Mouse (Mus musculus): ENCODE measurements around the gene Efhc1.

The Efhc1 gene

DNA sequence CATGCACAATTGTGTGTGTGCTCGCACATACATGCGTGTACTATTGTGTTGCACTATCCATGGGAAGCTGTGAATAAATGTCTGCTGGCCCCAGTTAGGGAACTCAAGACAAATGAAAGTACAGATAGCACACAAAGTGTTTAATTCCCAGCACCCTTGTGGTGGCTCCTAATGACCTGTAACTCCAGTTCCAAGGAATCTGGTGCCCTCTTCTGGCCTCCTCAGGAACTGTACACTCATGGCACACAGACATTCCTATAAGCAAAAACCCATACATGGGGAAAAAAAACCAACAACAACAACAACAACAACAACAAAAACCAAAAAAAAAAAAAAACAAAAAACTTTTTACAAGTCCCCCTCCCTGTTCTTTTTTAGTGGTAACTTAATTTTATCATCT lies 8.4 kb upstream of the Efhc1 start:
- DNase-seq (ENCODE audit: low read depth, low spot score) = no peak

DNA sequence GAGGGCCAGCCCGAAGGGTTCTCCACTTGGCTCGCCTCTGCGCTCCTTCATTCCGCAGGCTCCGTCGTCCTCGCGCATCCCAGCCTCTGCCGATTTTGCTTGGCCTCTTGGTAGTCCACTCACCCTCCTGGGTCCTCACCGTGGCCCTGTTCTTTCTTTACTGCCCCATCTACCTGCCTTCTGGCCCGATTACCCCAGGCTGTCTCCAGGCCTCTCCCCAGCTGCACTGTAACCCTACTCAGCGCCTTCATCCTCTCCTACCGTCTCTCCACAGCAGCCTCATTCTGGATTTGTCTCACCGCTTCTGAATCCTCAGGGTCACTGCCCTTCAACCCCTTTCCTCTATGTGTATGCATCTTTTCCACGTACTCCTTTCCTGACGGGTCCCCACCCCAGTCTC lies 373 bp downstream of the Efhc1 start:
- DNase-seq (ENCODE audit: low read depth, low spot score) = no peak

DNA sequence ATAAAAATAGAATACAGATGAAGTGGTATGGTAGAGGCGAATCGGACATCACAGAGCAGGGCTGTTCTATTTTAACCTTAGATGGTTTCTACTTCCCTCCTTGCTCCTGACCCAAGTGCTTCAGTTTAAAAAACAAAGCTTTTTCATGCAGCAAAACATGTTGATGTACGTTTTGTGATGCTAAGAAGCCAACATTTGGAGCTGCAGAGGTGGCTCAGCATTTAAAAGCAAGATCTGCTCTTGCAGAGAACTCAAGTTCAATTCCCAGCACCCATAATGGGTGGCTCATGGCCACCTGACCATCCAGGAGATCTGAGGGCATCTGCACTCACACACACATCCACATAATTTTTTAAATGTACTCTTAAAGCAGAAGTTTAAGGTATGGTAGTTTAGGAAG lies 3.5 kb downstream of the Efhc1 start:
- DNase-seq (ENCODE audit: low read depth, low spot score) = no peak

DNA sequence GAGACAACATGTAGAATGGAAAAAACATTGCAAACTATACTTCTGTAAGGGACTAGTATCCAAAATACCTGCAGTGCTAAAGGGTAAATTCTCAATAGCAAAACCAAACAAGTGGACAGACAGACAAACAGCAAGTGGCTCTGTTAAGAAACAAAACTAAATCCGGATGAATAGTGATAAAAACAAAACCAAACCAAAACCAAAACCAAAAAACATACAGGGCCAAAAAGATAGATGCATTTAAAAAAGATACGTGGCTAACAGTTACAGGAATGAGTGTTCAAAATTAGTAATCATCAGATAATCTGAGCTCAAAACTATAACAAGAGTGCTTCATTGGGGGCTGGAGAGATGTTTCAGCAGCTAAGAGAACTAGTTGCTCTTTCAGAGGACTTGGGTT lies 18.2 kb downstream of the Efhc1 start:
- DNase-seq (ENCODE audit: low read depth, low spot score) = no peak

DNA sequence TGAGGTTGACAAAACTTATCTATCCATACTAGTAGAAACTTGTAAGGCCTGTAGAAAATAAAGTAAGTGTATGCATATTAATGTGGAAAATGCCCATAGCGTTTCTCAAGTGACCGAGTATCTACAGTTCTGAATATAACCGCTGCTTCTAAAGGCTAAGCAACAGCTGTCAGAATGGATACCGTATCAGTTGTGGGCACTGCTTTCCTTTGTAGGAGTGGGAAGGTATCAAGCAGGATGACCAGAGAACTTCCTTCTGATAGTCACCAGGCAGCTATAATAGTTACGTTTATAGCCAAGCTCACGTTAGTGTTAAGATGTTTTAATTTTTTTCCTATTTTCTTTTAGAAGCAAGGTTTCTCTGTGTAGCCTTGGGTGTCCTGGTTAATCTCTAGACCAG lies 22.0 kb downstream of the Efhc1 start:
- DNase-seq (ENCODE audit: low read depth, low spot score) = no peak

DNA sequence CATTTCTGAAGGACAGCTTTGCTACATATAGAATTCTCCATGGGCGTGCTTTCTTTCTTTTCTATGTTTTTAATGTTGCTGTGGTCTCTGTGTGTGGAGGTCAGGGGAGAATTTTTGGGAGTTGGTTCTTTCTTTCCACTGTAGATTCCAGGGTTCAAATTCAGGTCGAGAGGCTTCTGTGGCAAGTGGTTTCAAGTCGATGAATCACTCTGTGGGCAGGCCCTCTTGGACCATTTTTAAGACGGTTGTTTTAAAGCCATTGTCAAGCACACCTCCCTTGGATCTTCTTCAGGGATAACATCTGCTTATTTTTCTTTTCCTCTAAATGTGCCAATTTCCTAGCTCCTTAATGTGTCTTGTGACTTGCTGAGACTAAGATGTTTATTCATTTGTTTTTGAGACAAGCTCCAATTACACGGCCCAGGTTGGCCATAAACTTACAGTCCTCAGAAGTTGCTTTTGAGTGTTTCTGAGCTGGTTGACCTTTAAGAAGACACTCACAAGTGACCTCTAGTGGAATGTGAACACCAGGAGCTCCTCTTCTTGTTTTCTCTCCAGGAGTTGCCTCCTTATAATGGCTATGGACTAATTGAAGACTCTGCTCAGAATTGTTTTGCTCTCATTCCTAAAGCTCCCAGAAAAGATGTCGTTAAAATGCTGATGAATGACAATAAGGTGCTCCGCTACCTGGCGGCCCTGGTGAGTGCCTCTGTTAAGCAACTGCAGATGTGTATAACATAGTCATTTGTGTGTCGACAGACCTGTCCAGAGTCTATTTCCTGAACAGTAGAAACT lies 23.1 kb downstream of the Efhc1 start:
- no peak for DNase-seq (ENCODE audit: low read depth, low spot score)

DNA sequence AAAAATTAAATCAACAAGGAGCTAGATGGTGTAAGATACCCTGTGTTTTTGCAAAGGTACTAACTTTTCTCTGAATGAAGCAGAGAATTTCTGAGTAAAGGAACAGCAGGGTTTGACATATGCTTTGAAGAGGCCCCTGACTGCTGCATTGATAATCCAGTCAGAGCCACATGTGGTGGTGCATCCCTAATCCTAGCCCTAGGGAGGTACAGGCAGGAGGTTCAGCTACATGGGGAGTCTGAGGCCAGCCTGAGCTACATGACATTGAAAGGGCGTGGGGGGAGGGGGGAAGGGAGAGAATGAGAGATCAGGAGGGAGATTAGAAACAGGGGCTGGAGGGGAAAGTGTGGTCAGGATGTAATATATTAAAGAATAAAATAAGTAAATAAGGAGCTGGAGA lies 29.1 kb downstream of the Efhc1 start:
- no peak for DNase-seq (ENCODE audit: low read depth, low spot score)

DNA sequence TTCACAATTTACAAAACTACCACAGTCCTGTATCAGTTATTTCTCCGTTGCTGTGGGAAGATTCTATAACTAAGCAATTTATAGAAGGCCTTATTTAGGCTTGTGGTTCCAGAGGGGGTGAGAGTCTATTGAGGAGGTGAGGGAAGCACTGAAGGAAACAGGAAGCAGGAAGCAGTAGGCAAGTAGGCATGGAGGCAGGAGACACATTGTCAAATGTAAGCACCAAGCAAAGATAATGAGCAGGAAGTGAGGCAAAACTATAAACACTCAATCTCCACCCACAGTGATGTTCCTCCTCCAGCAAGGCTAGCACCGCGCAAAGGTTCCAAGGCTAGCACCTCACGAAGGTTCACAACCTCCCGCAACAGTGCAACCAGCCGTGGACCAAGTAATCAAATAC lies 30.3 kb downstream of the Efhc1 start:
- no peak for DNase-seq (ENCODE audit: low read depth, low spot score)

DNA sequence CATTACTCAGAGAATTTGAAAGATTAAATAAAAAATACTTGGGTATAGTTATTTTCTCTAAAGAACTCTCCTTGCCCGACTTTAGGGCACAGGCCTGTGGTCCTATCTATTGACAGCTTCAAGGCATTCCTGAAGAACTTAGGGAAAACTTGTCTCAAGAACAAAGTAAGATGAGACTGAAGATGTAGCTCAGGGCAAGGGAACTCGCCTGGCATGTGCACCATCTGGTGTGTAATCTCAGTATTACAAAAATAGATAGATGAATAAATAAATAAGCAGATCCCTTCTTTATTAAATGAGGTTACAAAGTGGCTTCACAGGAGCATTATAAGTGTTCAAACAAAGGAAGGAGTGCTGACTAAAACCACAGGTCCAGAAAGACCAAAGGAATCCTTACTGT lies 32.7 kb downstream of the Efhc1 start:
- no peak for DNase-seq (ENCODE audit: low read depth, low spot score)

DNA sequence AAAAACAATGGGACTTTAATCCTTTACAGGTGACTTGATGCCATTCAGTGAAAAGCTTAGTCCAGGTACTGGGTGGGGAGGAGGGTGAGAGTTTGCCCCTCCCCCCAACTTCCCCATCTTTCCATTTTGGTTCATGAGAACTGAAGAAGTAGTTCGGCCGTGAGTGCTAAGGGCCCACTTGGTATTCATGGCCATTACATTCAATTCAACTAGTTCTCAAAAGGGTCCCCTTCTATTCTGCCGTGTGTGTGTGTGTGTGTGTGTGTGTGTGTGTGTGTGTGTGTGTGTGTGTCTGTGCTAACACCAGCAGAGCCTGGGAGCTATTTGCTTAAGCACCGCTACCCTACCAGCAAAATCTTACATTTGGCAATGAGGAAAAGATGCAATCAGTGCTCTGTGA lies 33.2 kb downstream of the Efhc1 start:
- DNase-seq (ENCODE audit: low read depth, low spot score) = no peak

DNA sequence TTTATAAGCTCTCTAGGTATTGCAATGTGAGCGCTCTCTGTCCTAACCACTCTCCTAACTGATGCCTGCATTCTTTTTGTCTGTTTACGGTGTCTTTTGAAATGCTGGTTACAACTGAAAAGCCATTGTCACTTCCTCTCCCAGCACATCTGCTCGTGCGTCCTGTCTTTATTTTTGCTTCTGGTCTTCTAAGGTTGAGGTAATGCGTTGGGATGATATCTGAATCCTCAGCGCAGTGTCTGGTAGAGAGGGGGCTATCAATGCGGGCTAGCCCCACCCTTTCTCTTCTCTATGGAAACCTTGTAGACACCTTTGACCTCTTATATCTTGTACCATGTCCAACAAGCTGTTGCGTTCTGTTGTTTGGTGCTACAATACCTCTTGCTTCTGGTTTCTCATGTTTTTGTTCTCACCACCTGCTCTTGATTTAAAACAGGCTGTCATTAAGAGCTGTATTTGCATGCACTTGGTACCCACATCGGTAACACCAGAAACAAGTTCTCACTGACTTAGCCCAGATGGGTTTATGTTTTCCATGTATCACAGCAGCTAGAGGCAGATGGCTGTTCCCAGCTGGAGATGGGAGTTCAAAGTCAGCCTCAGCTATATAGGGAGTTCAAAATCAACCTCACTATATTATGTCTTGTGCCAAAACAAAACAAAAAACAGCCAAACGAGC lies 35.1 kb downstream of the Efhc1 start:
- no peak for DNase-seq (ENCODE audit: low read depth, low spot score)

DNA sequence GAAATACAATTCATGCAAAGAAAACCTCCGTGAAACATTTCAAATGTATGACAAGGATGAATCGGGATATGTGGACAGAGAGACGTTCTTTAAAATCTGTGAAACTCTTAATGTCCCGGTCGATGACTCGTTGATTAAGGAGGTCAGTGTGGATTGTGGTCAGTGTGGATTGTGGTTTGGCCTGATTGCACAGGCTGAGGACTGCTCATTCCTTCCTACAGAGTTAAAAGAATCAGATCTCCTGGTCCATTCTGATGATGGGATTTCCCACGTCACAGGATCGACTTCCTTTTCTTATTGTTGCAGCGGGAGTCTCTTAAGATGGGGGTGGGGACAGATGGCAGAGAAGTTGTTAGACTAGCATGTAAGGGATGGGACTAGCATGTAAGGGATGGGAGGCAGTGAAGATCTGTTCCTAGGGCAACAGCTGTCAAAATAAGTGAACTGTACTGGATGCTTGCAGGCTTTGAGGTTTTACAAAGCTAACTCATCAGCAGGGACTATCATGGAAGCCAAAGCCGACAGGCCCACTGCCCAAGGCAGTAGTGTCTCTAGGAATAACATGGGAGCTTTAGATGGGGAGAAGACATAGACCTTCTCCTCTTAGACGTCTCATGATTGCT lies 38.1 kb downstream of the Efhc1 start:
- DNase-seq (ENCODE audit: low read depth, low spot score) = no peak

DNA sequence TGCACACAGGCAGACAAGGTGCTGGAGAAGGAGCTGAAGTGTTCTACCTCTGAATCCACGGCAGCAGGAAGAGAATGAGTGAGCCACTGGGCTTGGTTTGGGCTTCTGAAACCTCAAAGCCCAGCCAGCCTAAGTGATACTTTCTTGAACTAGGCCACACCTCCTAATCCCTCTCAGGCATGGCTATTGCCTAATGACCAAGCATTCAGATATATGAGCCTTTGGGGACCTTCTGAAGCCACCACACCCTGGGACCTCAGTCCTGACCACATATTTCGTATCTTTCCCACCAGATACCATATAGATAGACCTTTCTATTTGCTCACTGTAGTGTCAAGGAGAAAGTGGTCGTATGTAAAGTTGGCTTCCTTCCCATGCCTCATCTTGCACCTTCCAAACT lies 42.3 kb downstream of the Efhc1 start:
- DNase-seq (ENCODE audit: low read depth, low spot score) = no peak

DNA sequence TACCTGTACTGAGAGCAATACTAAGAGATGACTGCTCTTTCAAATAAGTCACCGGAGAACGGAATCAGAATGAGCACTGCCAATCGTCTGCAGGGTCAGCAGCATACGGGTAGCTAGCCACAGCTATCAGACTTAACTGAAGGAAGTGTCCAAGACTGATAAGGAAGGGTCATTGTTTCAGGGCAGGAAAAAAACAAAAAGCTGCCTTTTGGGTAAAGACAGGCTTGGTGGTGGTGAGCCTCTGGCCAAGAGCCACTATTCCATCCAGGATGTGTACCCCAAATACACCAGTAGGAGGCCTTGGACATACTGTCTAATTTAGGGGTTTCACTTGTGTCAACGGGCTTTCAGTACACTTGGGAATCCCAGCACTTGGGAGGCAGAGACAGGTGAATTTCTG lies 42.9 kb downstream of the Efhc1 start:
- no peak for DNase-seq (ENCODE audit: low read depth, low spot score)

DNA sequence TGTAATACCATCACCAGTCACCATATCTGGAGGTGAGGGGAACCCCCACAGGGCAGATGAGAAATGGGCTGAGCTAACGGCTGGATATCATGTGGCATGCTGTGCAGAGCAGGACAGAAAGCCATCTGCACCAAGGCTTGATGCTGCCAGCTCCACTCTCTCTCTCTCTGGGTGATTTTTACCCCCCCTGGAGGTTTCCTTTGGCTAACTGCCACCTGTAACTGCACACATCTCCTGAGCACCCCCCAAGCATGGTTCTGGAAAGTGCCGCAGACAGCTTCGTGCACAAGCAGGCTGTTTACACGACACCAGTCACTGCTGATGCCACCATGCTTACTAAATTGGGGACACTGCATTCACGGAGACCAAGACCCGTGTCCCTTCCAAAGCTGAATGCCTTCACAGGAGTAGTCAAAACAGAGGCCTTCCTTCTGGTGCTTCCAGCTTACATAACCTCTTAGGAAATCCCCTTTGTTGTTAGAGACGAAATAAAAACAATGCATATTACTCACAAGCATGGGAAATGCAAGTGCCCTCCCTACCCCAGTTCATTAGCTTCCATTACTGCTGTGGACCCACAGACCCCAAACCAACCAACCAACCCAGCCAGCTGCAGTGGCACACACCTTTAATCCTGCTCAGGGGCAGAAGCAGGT lies 44.0 kb downstream of the Efhc1 start:
- DNase-seq (ENCODE audit: low read depth, low spot score) = no peak

DNA sequence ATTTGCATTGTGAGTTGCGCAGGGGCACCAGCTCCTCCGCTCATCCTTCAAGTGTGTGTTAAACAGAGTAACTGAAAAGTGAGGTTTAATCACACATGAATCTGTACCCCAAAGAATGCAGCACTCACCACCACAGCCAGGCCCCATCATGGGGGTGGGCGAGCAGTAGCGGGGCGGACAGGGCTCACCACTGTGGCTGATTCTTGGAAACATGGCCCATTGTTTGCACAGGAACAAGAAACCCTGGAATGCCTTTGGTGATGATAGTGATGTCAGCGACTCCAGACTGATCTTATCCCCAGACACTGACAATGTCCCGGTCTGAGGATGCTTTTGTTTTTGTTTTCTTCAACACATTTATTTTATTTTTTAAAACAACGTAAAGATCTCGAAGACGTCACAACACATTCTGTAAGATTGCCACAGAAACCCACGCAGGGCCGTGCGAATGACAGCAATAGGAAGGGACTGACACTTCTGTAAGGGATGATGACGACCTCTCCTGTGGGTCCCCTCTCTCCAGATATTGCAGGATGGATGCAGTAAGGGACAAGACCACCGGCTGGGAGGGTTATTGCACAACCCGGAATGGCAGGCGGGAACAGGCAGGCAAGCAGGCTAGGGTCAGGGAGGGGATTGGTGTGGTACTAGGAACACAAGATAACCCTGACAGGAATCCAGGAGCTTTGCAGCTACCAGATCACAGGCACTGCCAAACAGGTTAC lies 45.3 kb downstream of the Efhc1 start:
- no peak for DNase-seq (ENCODE audit: low read depth, low spot score)

DNA sequence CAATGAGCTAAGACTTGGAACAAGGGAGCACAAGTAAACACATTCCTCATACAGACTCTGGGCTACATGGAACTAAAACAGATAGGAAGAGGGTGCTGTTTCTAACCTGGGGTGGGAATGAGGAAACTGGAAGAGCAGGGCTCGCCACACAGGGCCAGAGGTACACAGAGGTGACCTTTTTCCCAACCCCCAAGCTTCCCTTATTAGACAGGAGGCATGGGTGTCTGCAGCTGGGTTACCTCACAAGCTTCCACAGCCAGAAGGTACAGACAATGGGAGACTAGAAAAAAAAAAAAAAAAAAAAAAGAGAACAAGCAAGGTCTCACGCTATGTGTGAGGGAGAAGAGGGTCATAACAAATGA lies 45.9 kb downstream of the Efhc1 start:
- no peak for DNase-seq (ENCODE audit: low read depth, low spot score)

DNA sequence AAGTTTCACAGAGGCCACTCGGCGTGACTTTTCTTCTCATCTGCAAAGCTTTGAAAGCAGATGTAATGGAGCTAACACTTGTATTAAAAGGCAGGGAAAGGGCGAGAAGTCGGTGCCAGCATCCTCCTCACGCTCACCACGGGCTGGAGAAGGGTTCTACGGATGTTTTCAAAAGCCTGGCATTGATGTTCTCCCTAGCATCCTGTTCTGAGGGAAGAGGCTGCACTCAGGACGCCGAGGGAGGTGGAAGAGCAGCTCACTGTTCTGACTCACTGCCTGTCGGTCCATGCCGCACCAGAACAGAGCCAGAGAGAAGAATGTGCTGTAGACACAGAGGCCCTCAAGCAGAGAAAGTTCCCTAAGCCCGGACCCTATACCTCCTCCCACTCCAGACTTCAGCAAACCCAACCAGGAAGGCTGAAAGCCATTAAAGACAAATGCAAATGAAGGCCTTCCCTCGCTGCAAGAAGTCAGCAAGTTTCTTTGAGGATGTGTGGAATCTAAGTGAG lies 46.5 kb downstream of the Efhc1 start:
- DNase-seq (ENCODE audit: low read depth, low spot score) = no peak

DNA sequence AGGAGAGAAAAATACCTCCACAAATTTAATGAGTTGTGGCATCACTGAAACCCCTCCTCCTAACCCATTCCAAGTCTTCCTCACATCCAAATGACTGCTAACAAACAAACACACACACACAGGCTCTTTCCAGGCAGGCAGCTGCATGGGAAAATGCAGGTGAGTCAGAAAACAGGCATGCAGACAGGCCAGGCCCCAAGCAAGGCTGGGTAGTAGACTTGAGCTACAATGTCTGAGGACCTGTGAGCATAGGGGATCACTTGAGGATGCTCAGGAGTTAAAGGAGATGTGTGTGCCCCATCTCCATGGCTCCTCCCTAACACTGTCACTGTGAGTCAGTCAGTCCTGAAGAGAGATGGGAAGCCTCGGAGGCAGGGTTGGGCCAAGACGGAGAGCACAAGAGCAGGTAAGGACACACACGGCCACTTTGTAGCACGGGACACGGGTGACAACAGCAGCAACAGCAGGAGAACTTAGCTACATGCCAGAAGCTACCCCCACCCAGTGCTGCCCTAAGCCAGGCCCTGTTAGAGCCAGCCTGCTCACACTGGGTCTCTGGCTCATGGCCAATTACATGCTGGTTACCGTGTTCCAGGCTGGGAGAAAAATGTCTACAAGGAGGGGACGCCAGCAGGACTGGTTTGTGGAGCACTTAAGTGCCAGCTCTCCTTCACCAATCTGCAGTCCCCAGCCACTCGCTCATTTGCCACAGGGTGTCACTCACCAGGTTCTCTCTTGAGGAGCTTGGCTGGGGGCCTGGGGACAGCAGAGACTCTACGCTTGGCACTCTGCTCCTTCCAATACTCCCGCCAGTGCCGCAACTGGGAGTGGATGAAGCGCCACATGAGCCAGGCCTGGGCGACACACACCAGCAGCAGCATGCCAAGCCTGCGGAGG lies 51.1 kb downstream of the Efhc1 start:
- DNase-seq (ENCODE audit: low read depth, low spot score) = no peak

DNA sequence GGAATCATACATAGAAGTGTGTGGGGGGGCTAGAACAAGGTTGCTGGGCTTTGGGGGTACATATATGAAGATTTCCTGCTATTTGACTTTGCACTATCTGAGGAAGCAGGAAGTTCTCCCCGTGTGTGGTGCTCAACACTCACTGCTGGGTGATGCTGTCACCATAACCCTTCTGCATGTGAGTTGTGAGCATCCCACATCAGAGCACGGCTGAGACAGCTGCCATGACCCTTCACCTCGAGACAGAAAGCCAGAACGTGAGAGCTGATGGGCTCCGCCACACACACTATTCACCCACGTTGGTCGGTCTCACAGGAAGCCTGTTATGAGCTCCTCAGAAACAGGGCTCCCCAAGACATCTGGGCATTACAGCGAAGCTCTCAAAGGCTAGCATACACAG lies 53.2 kb downstream of the Efhc1 start:
- DNase-seq (ENCODE audit: low read depth, low spot score) = no peak

DNA sequence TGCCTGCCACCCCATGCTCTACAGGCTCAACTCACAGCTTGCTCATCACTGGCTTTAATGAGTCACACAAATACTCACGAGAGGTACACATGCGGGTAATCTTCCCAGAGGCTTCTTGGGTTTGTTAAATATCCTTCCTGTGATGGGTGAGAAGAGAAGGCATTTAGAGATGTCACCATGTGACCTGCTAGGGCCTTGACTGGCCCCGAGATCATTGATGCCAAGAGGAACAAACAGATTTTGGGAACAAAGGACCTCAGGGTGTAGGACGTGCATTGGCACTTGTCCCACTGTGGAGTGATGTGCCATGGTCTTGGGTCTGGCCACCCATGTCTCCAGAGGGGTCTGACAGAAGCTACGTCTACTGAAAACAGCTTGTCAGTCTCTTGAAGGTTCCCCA lies 55.3 kb downstream of the Efhc1 start:
- DNase-seq (ENCODE audit: low read depth, low spot score) = no peak

Data from retina, postnatal 7 days (tissue).